Mouse (Mus musculus): ENCODE measurements around the gene Trim39.

The Trim39 gene

GRCm38 (mm10) chr17:36271586-36272256, at the start of gene Trim39:
Gene Trim39, minus strand, starts transcription at chr17:36272247.
- DNase-seq (ENCODE audit: low read depth, low spot score), result peak; percentile 77

GRCm38 (mm10) chr17:36315689-36316253, 43.7 kb upstream of the Trim39 start:
- peak; percentile 1 for DNase-seq (ENCODE audit: low read depth, low spot score)

GRCm38 (mm10) chr17:36315041-36315688, 43.1 kb upstream of the Trim39 start:
- DNase-seq (ENCODE audit: low read depth, low spot score), result peak; percentile 38

- peak; percentile 58 for DNase-seq (ENCODE audit: low read depth, low spot score)
These were observed 42.5 kb upstream of the Trim39 start for GRCm38 (mm10) chr17:36314511-36314910.

- DNase-seq (ENCODE audit: low read depth, low spot score), result no peak
These were observed 37.2 kb upstream of the Trim39 start for GRCm38 (mm10) chr17:36309293-36309692.

GRCm38 (mm10) chr17:36308855-36309254, 36.8 kb upstream of the Trim39 start:
- peak; percentile 60 for DNase-seq (ENCODE audit: low read depth, low spot score)

- DNase-seq (ENCODE audit: low read depth, low spot score), result no peak
These were observed 14.3 kb upstream of the Trim39 start, which contains the start of gene H2-M10.2 for GRCm38 (mm10) chr17:36286390-36286789. Gene H2-M10.2, minus strand, starts transcription at chr17:36286490.

- DNase-seq (ENCODE audit: low read depth, low spot score), result no peak
These were observed 9.6 kb upstream of the Trim39 start for GRCm38 (mm10) chr17:36281521-36282245.

- DNase-seq (ENCODE audit: low read depth, low spot score), result no peak
These were observed 2.7 kb upstream of the Trim39 start for GRCm38 (mm10) chr17:36274776-36275175.

- no peak for DNase-seq (ENCODE audit: low read depth, low spot score)
These were observed 1.7 kb upstream of the Trim39 start for GRCm38 (mm10) chr17:36273796-36274195.

GRCm38 (mm10) chr17:36272643-36273366, 758 bp upstream of the Trim39 start:
- DNase-seq (ENCODE audit: low read depth, low spot score), result no peak

- DNase-seq (ENCODE audit: low read depth, low spot score), result peak; percentile 86
These were observed 976 bp downstream of the Trim39 start for GRCm38 (mm10) chr17:36270956-36271585.

GRCm38 (mm10) chr17:36265834-36266233, 6.2 kb downstream of the Trim39 start:
- DNase-seq (ENCODE audit: low read depth, low spot score), result no peak

- no peak for DNase-seq (ENCODE audit: low read depth, low spot score)
These were observed 7.6 kb downstream of the Trim39 start for GRCm38 (mm10) chr17:36264273-36264925.

GRCm38 (mm10) chr17:36261511-36262166, 10.4 kb downstream of the Trim39 start:
- no peak for DNase-seq (ENCODE audit: low read depth, low spot score)

GRCm38 (mm10) chr17:36257969-36258368, 14.1 kb downstream of the Trim39 start, which contains the start of gene Rpp21:
Gene Rpp21, minus strand, starts transcription at chr17:36258069.
- DNase-seq (ENCODE audit: low read depth, low spot score), result no peak

- peak; percentile 65 for DNase-seq (ENCODE audit: low read depth, low spot score)
These were observed 14.7 kb downstream of the Trim39 start for GRCm38 (mm10) chr17:36257241-36257947.

- peak; percentile 10 for DNase-seq (ENCODE audit: low read depth, low spot score)
These were observed 18.9 kb downstream of the Trim39 start for GRCm38 (mm10) chr17:36253087-36253600.
